Mouse (Mus musculus) embryo, embryonic 10.5 days (tissue): ENCODE measurements around the gene Capn2.
A peak's percentile ranks its signal among the peaks of the same experiment; 100 is the strongest.

Experiments used
- DNase-seq: peaks from one replicate; pipeline ENCODE4 v3.0.0-alpha.2; 2015; ENCODE audit warnings: low spot score

Gene Capn2

DNA sequence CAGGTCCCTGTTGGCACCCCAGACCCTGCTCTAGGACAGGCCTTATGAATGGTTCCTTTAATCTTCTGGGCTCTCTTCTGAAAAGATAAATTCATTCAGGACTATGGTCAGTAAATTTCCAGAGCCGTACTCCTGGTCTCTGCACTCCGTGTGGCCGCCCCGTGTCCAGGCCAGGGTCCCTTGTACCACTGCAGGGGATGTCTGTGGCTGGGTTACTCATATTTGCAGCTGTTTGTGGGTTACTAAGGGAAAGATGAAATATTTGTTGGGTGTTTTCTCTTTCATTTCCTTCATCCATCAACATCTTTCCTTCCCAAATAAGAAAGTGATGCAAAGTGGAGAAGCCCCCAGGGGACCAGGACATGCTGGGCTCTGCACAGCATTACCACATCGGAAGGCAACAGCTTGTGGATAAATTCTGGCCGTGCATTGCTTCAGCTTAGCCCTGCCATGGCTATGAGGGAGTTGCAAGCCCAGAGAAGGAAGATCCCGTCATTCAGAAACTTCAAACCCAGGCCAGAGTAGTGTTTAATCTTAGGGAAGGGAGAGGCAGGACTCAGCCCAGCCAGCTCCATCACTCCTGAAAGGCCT is 15.5 kb downstream of the Capn2 start:
- DNase-seq = no peak

DNA sequence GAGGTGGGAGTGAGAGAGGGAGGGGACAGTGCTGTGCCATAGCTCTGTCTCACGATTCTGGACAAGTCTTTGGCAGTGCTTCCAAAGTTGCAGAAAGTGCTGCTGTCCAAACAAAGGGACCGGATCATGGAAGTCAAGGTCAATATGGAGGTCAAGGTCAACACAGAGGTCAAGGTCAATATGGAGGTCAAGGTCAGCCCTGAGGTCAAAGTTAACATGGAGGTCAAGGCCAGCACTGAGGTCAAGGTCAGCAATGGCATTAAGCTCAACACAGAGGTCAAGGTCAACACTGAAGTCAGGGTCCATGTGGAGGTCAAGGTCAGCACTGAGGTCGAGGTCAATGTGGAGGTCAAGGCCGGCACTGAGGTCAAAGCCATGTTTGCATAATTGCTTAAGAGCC is 16.6 kb downstream of the Capn2 start:
- DNase-seq = no peak

DNA sequence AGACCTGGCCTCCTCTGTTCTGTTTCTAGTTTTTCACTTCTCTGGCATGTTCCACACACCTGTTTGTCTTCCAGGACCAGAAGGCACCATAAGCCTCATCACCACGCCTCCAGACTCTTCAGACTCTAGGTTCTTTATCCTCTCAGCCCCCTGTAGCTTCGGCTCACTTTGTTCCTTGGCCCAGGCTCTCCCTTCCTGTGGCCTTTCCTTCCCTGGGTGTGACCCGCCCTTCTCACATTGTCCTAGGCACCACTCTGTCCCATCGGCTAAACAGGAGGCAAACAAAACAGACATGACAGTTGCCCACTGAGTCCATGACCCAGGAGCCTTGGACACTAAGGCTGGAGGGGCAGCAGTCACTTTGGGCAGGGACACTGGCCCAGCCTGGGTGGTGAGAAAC is 17.2 kb downstream of the Capn2 start:
- no peak for DNase-seq

DNA sequence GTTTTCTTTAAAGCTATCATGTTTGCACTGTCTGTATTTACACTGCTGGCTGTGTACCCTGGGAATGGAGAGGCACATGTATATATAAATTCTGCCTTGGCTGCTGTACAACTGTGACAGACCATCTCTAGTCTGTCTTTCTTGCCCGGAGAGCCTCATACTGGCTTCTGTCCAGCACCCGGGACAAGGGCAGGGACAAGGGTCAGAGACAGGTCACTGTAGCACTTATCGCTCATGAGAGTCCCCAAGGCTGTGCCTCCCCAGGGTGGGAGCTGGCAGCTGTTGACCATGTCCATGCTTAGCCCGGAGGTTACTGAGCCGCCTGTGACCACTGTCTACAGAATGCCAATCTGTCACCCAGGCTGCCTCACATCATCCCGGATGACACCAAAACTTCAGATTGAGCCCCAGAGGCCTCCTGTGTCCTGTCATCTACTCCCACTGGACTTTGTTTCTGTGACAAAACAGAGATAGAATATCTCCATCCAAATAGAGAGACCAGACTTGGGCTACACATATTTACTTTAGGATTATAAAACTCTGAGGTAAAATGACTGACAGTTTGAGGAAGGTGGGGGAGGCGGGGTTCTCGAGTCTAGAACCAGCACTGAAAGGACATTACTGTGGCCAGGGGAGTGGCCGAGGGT is 17.8 kb downstream of the Capn2 start:
- DNase-seq = no peak

DNA sequence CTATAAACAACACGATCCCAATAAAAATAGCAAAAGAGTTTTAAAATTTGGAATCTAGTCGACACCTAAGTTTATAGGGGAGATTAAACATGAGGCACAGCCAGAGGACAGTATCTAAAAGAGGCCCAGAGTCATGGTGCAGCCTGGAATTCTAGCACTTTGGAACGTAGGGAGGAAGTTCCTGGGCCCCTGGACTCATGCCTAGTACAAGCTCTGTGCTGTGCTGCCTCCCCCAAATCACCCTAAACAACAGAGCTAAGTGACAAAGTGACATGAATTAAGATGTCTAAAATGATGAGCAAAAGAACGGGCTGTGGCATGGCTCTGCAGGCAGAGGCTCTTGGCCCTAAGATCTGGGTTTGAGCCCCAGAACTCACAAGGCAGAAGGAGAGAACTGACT is 19.7 kb downstream of the Capn2 start:
- DNase-seq = no peak

DNA sequence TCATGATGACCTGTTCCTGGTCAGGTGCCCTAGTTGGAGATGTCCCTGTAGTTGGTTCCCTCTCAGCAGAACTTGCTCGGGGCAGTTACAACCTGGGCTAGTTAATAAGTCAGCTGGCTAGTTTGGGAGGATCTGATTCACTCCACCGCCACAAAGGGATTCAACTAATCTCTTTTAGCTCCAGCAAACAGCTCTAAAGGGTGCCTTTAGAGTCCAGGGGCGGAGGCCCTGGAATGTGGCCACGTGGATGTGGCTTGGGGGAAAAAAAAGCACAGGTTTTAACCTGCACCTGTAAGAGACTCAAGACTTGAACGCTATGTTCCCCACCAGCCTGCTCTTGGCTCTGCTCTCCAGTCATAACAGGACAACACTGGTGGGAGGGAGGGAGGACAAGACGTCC is 20.7 kb downstream of the Capn2 start:
- no peak for DNase-seq

DNA sequence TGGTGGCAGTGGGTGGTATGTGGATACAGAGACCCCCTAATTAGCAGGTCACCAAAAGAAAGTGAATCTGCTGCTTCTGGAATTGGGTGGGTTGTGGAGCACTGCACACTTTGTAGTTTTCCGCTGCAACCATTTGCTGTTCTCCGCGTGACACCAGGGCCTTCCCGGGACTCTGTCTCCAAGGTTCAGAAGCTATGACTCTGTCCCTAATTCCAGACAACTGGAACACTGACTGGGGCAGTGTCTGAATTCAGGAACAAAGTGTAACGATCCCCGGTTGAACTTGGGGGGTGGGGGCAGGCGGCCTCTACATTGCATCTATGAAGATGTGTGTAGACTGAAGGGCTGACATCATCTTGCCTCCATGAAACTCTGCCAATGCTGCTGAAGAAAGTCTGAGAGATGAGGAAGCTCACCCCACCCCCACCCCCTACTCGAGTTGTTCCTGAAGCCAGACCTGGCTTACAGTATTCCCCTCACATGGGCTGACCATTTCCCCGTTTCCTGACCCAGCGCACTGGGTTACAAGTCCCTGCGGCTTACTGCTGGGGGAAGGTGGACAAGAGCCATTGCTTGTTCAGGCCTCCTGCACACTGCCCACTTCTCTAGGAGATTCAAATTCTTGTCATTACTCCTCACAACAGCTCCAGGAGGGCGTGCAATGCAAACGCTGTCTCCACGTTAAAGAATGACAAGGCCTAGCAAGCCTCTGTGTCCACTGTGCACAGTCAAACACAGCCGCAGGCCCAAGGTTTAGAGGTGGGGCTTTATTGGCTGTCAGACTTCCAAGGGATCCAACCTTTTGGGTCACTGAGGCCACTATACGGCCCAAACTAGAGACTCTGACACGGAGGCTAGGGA is 22.9 kb downstream of the Capn2 start:
- no peak for DNase-seq

DNA sequence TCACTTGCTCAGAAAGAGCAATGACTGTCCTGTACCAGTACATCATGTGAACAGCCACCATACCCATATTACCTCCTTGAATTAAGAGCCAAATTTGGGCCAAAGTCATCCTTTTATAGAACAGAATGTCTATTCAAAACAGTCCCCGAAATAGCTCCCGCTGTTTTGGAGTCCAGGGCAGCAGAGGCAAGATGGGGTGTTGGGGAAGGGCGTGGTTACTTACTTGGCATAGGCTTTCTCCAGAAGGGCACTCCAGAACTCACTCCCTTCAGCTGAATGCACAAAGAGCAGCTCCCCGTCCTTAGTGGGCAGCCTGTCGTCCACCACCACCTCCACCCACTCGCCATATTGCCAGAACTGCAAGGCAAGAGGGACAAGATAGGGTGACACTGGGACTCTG is 25.6 kb downstream of the Capn2 start:
- DNase-seq = no peak

DNA sequence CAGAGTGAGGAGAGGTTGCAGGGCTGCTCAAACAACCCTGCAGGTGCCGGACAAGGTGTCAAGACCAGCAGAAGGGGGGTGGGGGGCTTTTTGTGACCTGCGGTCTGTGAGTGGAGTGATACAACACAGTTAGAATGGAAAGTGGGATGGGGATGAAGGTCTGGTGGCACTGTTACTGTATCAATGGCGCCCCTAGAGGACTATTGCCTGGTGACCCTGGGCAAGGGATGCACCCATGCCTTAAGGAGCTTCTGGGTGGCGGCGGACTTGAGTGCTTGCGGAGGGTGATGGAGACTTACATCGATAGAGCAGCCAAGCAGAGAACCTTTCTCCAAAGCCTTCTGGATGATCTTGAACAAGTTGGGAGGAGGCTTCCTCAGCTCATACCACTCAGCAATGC is 26.8 kb downstream of the Capn2 start:
- DNase-seq = peak; percentile 40

DNA sequence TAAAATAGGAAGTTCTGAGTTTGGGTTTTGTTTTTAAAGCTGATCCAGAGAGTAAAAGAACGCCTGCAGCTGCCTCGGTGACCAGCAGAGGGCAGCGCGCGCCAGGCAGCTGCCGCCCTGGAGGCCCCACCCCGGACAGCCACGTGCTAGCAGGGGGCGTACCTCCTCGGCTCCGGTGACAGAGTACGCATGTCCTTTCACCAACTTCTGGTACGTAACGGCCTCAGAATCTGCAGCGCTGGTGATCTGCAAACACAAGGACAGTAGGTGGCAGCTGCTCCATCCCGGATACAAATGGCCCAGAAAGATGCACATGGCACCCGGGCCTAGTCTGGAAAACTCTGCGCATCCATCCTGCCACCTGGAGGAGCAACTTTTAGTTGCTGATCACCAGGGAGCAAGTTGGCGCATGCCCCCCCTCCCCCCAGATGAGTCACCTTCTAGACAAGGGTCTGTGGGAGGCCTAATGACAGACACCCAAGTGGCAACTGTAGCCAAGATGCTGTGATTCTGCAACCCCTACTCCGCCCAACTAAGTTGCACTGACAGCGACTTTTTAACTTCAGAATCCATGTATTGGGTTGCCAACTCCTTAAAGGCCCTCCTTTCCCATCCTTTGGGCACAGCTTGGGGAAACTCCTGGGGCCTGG is 27.5 kb downstream of the Capn2 start:
- DNase-seq = peak; percentile 92

DNA sequence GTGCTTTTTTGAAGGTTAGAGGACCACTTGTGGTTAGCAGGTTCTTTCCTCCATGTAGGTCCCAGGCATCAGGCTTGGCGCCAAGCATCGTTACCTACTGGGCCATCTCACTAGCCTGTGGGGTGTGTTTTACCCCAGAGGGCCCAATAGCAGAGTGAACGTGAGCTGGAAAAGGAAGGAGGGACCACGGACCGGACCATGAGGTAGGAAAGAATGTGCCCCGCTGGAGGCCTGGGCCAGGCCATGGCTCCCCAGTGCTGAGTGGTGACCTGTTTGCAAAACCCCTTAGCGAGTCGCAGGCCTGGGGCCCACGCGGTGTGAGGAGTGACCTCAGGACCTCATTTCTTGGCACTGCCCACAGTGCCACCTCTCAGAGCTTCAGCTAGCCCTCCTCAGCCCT is 28.9 kb downstream of the Capn2 start:
- DNase-seq = no peak

DNA sequence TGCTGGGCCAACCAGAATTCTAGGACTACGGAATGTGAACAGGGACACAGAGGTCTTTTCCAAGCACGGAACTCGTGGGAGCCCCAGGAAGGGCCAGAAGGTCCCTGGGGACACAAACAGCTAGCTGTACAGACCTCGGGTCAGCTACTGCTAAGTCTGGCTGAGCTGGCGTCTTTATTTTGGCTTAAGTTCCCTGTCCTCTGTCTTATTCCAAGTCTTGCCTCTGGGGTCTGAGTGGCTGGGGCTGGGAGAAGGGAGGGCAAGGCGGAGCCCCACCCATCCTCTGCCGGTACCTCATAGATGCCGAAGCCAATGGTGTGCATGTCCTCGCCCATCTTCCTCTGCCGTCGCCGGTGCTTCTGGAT is 33.5 kb downstream of the Capn2 start:
- DNase-seq = no peak

DNA sequence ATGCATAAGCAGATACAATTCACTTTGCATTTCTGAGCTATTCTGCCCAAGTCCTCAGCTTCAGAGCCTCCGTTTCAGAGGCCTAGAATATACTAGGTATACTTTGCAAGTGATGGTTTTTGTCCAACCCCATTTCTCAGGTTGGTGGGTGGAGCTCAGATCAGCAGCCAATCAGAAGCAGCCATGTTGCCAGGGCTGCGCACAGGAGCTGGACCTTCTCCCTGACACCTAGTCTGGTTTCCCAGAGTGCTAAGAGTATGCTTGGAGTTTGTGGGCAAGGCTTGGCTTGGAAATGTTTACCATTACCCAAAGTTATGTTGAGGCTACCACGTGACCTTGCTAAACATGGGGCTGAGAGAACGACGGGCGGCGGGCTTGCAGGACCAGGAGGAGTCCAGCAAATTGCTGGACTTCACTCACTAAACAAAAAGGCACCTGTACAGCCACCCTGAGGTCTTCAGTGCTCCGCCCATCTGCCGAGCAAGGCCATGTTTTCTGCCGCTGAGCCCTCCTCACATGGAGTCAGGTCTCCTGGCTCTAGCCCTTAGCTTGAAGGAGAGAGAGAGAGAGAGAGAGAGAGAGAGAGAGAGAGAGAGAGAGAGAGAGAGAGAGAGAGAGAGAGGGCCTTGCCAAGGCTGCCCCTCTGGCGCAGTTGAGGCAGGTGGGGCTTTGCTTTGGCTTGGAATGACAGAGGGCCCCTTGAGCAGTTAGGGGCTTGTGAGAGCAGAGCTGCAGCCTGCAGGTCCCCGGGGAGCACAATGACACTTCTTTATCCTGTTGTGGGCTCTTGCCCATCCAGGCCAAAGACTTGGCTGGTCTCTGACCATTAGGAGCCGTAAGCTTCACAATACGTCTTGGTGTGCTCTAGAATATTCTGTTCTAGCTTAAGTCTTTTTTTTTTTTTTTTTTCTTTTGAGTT is 34.2 kb downstream of the Capn2 start:
- no peak for DNase-seq

DNA sequence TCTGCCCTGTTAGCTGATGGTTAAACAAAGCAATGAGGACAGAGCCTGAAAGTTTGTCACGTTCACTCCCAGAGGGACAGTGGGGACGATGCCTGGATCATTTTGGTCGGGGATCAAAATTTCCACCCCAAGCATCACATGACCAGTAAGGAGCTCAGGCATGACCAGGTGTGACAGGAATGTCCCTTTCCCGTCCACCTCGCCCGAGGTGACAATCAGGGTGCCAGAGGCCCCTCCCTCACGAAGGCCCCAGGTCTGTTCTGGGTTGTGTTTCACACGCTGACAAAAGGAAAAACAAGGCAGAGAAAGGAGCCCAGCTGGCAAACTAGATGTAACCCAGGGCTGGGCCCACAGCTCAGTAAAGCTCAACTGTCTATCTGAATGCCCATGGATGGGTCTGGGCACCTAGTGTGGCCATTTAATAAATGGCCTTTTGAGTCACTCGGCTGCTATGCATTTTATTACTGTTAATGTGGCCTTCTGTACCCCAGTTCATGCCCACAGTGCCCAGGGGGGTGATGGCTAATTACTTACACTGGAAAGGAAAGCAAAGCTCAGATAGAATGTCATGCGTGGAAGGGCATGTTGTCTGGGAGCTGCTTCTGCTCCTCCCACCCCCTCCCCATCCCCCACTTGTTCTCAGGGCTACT is 35.6 kb downstream of the Capn2 start:
- DNase-seq = no peak

DNA sequence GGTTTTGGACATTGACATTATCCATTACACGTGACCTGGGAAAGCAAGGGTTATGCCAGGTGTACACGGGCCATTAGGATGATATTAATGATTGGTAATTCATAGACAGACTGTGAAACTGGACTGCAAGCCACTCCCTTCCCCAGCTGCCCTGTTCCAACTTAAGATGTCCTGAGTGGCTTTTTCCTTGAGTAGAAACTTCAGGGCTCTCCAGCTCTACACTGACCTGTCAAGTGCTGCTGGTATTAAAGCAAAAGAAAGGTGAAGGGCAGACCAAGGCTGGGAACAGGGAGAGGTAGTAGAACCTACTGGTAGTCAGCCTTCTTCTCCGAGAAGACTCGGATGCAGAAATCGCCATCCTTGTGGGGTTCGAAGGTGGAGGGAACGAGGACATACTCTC is 36.3 kb downstream of the Capn2 start:
- DNase-seq = no peak

DNA sequence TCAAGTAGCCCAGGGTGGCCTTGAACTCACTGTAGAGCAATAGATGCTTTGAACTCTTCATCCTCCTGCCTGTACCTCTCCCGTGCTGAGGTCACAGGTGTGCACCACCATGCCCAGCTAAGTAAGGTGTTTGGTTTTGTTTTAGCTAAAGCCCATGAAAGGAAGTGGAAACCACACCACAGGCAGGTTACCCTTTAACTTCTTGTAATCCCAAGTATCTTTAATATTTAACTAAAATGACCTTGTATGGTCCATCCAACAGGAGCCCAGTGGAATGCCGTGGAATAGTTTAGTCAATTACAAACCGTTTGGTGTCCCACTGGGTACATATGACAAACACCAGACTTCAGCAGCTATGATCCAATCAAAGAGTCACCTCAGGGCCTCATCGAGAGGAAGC is 38.5 kb downstream of the Capn2 start:
- DNase-seq = no peak

DNA sequence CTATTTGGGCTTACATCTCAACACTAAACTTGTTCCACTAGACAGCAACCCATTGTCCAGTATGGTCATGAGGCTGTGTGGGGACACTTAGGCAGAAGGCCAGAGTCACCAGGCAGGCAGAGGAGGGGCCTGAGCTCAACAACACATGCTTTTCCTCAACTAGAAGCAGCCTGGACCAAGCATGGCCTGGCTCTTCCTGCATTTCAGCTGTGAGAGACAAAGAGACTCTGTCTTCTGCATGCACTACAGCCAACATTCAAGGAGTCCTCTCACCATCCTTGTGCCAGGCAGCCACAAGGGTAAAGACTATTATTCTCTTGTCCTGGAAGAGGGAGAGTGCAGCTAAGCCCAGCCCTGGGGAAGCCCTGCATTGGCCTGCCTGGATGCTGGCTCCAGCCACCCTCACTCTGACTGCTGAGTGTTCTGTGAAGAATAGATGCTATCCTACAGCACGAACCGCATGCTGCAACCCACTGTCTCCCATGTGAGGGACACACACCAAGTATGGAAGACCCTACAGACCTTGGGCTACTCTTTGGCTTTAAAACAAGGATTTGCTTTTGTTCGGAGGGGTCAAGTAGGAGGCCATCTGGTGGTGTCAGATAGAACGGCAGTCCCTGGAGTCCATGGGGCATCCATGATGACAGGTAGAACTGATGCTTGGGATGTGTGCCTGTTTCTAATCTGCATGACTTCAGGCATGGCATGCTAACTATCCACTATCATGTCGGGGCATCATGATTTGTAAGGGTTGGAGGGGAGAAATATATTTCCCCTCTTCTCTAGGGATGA is 42.2 kb downstream of the Capn2 start:
- DNase-seq = no peak

DNA sequence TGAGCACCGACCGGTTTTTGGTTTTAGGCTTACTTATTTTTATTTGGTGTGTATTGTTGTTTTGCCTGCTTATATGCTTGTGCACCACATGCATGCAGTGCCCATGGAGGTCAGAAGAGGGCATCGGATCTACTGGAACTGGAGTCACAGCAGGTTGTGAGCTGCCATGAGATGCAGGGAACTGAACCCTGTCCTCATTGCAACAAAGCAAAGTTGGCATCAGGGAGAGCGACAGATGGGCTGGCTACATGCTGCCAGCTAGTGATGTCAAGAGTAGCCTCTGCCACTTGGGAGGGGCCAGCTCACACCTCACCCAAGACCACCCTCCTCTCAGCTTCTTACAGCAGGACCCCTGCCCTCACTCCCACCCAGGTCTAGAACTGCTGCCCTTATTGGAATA is 51.4 kb downstream of the Capn2 start:
- no peak for DNase-seq

DNA sequence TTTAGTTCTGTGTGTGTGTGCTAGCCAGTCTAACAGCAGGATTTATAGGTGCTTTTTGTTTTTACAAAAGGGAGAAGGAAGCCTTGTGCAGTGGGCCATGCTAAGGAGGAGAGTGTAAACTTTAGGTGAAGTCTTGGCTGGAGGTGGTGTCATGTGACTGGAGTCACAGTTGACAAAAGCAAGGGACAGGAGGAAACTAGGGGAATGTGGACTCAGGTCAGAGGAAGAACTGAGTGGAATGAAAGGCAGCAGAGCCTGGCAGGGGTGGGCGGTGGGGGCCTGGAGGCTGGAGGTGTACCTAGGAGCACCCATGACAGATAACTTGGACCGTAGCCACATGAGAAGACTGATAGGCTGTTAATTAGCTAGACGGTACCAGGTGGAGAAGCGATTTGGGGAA is 52.1 kb downstream of the Capn2 start:
- DNase-seq = no peak

DNA sequence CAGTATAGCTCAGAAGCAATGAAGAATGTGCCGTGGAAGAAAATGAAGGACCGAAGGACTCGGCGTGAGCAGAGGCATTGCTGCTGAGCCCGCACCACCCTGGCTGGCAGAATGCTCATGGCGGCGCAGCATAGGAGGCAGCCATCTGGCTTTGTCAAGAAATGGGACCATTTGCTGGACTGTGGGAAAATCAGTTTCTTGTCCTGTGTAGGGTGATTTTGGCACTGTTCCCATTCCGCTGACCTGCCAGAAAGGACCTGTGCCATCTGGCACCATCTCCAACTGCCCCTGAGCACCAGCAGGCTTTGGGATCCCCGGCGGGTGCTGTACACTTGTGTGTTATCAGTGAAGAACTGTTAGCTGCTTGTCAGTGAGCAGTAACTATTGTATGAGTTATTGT is 55.6 kb downstream of the Capn2 start:
- DNase-seq = no peak

DNA sequence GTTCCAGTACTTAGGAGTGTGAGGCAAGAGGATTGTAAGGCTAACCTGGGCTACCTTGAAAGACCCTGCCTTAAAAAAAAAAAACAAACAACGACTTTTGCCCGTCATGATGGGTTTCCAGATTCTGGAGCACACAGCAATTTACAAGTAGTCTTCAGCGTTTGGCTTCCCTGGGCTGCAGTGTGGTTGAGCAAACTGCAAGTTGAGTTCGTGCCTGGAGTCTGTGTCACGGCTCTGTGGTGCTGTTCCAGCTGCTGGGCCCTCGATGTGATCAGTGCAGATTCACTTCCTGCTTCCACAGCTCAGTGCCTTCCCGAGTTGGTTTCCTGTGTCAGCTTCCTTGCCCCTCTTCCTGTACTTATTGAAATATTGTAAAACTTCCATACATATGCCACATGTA is 56.1 kb downstream of the Capn2 start:
- DNase-seq = no peak
